Mouse (Mus musculus): Measurements from ENCODE around the gene Pard3b. TPM values are rescaled to one million over a fixed set of nuclear protein-coding genes. Genes with fewer than 3 reads are reported as not detected.

Gene Pard3b
- total and polyA plus RNA-seq, 3 experiments = 0.30 to 0.75 (median 0.63) TPM

GRCm38 (mm10) chr1:62309376-62309775 is 670.8 kb downstream of the Pard3b start:
- Histone ChIP-seq H3K27ac (ENCODE audit: insufficient read depth, low read depth) (no peak overlapping the region), H3K27me3 (replicated peaks) (no peaks in the 10 kb centered on the region), H3K36me3 (replicated peaks in 1 of 2; ENCODE audit: control insufficient read depth in 1 of 2, insufficient read depth in 1 of 2, low read length in 1 of 2) (no peaks in the 10 kb centered on the region), H3K79me2 (replicated peaks; ENCODE audit: control insufficient read depth, extremely low read depth, insufficient read depth, poor library complexity, severe bottlenecking) (no peaks in the 10 kb centered on the region), H3K9me3 (replicated peaks; ENCODE audit: low read length) (no peaks in the 10 kb centered on the region), H3K9ac (ENCODE audit: insufficient read depth, low read depth) (no peak overlapping the region), H3K4me2 (ENCODE audit: insufficient read depth, low read depth, poor library complexity, severe bottlenecking) (no peak overlapping the region), H3K4me1 (ENCODE audit: control insufficient read depth in 1 of 2, insufficient read depth in 2 of 2) (peaks cover 0 to 17% of the 10 kb centered on the region in 2 experiments; a peak in 3 of 4 replicates), H3K4me3 (replicated peaks in 1 of 3; ENCODE audit: low read depth in 2 of 3, low read length in 2 of 3, poor library complexity in 1 of 3) (no peak overlapping the region)
- DNase-seq (ENCODE audit: extremely low read depth) = no peak
- in situ Hi-C loops (cut with MboI; ENCODE audit: low pct_ligation_motif_present, low pct_unique_long_range_greater_than_20kb, low sequenced_read_pairs) = no loop called here
- dilution Hi-C loops (cut with MboI; ENCODE audit: extremely low pct_ligation_motif_present, extremely low pct_unique_long_range_greater_than_20kb, low sequenced_read_pairs) = no loop called here
- TF ChIP-seq KAT2A (IDR thresholded peaks at IDR 0.05; ENCODE audit: insufficient replicate concordance, low read length) = no peak
- no peak for TF ChIP-seq ZNF384 (IDR thresholded peaks at IDR 0.05; ENCODE audit: low read depth, low read length)
- TF ChIP-seq ZC3H11A (IDR thresholded peaks at IDR 0.05; ENCODE audit: low read depth, low read length) = no peak
- no peak for TF ChIP-seq POLR2AphosphoS2 (IDR thresholded peaks at IDR 0.05; ENCODE audit: low read depth, low read length)
- TF ChIP-seq MAZ (IDR thresholded peaks at IDR 0.05; ENCODE audit: low read depth, low read length) = no peak

GRCm38 (mm10) chr1:62325237-62325636 is 686.6 kb downstream of the Pard3b start:
- Histone ChIP-seq H3K4me3 (replicated peaks in 1 of 3; ENCODE audit: low read depth in 2 of 3, low read length in 2 of 3, poor library complexity in 1 of 3) (no peak overlapping the region), H3K27ac (ENCODE audit: insufficient read depth, low read depth) (no peak overlapping the region), H3K9ac (ENCODE audit: insufficient read depth, low read depth) (no peak overlapping the region), H3K27me3 (replicated peaks) (no peaks in the 10 kb centered on the region), H3K4me1 (ENCODE audit: control insufficient read depth in 1 of 2, insufficient read depth in 2 of 2) (0 out of 4 replicates have a peak, but pooled peaks cover 0 to 2% of the 10 kb centered on the region in 2 experiments), H3K36me3 (replicated peaks in 1 of 2; ENCODE audit: control insufficient read depth in 1 of 2, insufficient read depth in 1 of 2, low read length in 1 of 2) (no peaks in the 10 kb centered on the region), H3K9me3 (replicated peaks; ENCODE audit: low read length) (no peaks in the 10 kb centered on the region), H3K4me2 (ENCODE audit: insufficient read depth, low read depth, poor library complexity, severe bottlenecking) (no peak overlapping the region), H3K79me2 (replicated peaks; ENCODE audit: control insufficient read depth, extremely low read depth, insufficient read depth, poor library complexity, severe bottlenecking) (no peaks in the 10 kb centered on the region)
- no peak for TF ChIP-seq USF2 (conservative IDR thresholded peaks at IDR 0.05; ENCODE audit: low read depth, low read length)
- no peak for TF ChIP-seq PAX5 (IDR thresholded peaks at IDR 0.05; ENCODE audit: low read length)
- TF ChIP-seq CTCF (conservative IDR thresholded peaks at IDR 0.05 in 1 of 2, IDR thresholded peaks at IDR 0.05 in 1 of 2; ENCODE audit: low read depth in 2 of 2, low read length in 2 of 2) = no peak
- TF ChIP-seq JUN (IDR thresholded peaks at IDR 0.05; ENCODE audit: insufficient read depth, low read depth, low read length) = no peak
- TF ChIP-seq ELF1 (IDR thresholded peaks at IDR 0.05; ENCODE audit: low read depth, low read length) = no peak
- TF ChIP-seq ZNF384 (IDR thresholded peaks at IDR 0.05; ENCODE audit: low read depth, low read length) = no peak
- TF ChIP-seq ETS1 (conservative IDR thresholded peaks at IDR 0.05; ENCODE audit: low read depth, low read length) = no peak
- TF ChIP-seq USF1 (IDR thresholded peaks at IDR 0.05; ENCODE audit: low read depth, low read length) = no peak
- TF ChIP-seq MXI1 (IDR thresholded peaks at IDR 0.05; ENCODE audit: low read depth, low read length) = no peak
- in situ Hi-C loops (cut with MboI; ENCODE audit: low pct_ligation_motif_present, low pct_unique_long_range_greater_than_20kb, low sequenced_read_pairs) = no loop called here
- dilution Hi-C loops (cut with MboI; ENCODE audit: extremely low pct_ligation_motif_present, extremely low pct_unique_long_range_greater_than_20kb, low sequenced_read_pairs) = no loop called here
- DNase-seq (ENCODE audit: extremely low read depth) = no peak

- no peak for DNase-seq (ENCODE audit: extremely low read depth)
- H3K79me2 ChIP-seq (replicated peaks; ENCODE audit: control insufficient read depth, extremely low read depth, insufficient read depth, poor library complexity, severe bottlenecking) = no peaks in the 10 kb centered on the region
- dilution Hi-C loops (cut with MboI; ENCODE audit: extremely low pct_ligation_motif_present, extremely low pct_unique_long_range_greater_than_20kb, low sequenced_read_pairs) = no loop called here
- H3K36me3 ChIP-seq (replicated peaks in 1 of 2; ENCODE audit: control insufficient read depth in 1 of 2, insufficient read depth in 1 of 2, low read length in 1 of 2) = no peaks in the 10 kb centered on the region
- no peak overlapping the region; the same call in 1 of the 2 replicates for H3K4me2 ChIP-seq (ENCODE audit: insufficient read depth, low read depth, poor library complexity, severe bottlenecking)
- H3K4me3 ChIP-seq (replicated peaks in 1 of 3; ENCODE audit: low read depth in 2 of 3, low read length in 2 of 3, poor library complexity in 1 of 3) = no peak overlapping the region
- no peak overlapping the region for H3K27ac ChIP-seq (ENCODE audit: insufficient read depth, low read depth)
- no peak overlapping the region for H3K9ac ChIP-seq (ENCODE audit: insufficient read depth, low read depth)
- 0 out of 4 replicates have a peak, but pooled peaks cover 0 to 2% of the 10 kb centered on the region in 2 experiments for H3K4me1 ChIP-seq (ENCODE audit: control insufficient read depth in 1 of 2, insufficient read depth in 2 of 2)
- in situ Hi-C loops (cut with MboI; ENCODE audit: low pct_ligation_motif_present, low pct_unique_long_range_greater_than_20kb, low sequenced_read_pairs) = no loop called here
- no peaks in the 10 kb centered on the region for H3K9me3 ChIP-seq (replicated peaks; ENCODE audit: low read length)
- H3K27me3 ChIP-seq (replicated peaks) = no peaks in the 10 kb centered on the region
- TF ChIP-seq USF2 (conservative IDR thresholded peaks at IDR 0.05; ENCODE audit: low read depth, low read length) = peak; percentile 60
- peak; percentile 60 for TF ChIP-seq USF1 (IDR thresholded peaks at IDR 0.05; ENCODE audit: low read depth, low read length)
- TF ChIP-seq PAX5 (IDR thresholded peaks at IDR 0.05; ENCODE audit: low read length) = no peak
- peak; percentile 63 for TF ChIP-seq BHLHE40 (IDR thresholded peaks at IDR 0.05; ENCODE audit: low read depth, low read length)
- TF ChIP-seq IRF4 (IDR thresholded peaks at IDR 0.05; ENCODE audit: low read depth, low read length) = no peak
- 0 out of 2 replicates have a peak, but pooled peaks have one; percentile 37 for TF ChIP-seq MAX (IDR thresholded peaks at IDR 0.05; ENCODE audit: low read length)
- TF ChIP-seq RCOR1 (conservative IDR thresholded peaks at IDR 0.05; ENCODE audit: low read depth, low read length) = no peak
- TF ChIP-seq UBTF (IDR thresholded peaks at IDR 0.05; ENCODE audit: low read depth, low read length) = no peak
- TF ChIP-seq HCFC1 (IDR thresholded peaks at IDR 0.05; ENCODE audit: low read depth, low read length) = no peak
These were observed 689.1 kb downstream of the Pard3b start for GRCm38 (mm10) chr1:62327743-62328142.
